Mouse (Mus musculus): ENCODE results near the gene 1700125H20Rik.

- TF ChIP-seq CTCF (IDR thresholded peaks at IDR 0.05 in 2 of 3, conservative IDR thresholded peaks at IDR 0.05 in 1 of 3; ENCODE audit: control insufficient read depth in 1 of 3, insufficient read depth in 1 of 3, low read depth in 2 of 3, low read length in 3 of 3, poor library complexity in 1 of 3, severe bottlenecking in 1 of 3) (no peak), POLR2A (IDR thresholded peaks at IDR 0.05; ENCODE audit: control insufficient read depth in 1 of 2, insufficient read depth in 1 of 2, low read depth in 1 of 2, low read length in 2 of 2, poor library complexity in 1 of 2) (no peak)
These were observed 7.6 kb downstream of the 1700125H20Rik start for GRCm38 (mm10) chr11:85177761-85178160.

Measured in MEL (cell line).